Mouse (Mus musculus) C2C12 (cell line): ENCODE measurements at regions not wholly inside any gene's neighbourhood (a gene's known extent, or its start where the extent isn't known, plus 50 kb on each side); places are given as distances from the start of the nearest gene placed in this dataset.

Experiments
- H3K27me3 ChIP-seq: one replicate; pipeline ENCODE4 v1.6.1; 2011; ENCODE audit not compliant: control insufficient read depth, insufficient read depth, insufficient read length
- H3K36me3 ChIP-seq: one replicate; pipeline ENCODE4 v1.6.1; 2011; ENCODE audit not compliant: control insufficient read depth, insufficient read depth
- H3K4me3 ChIP-seq: one replicate; pipeline ENCODE4 v1.5.1; 2011; ENCODE audit warnings: mild to moderate bottlenecking, control low read depth; ENCODE audit not compliant: poor library complexity, insufficient read depth, severe bottlenecking
- H3K79me2 ChIP-seq: one replicate; pipeline ENCODE4 v1.6.1; 2011; ENCODE audit not compliant: control insufficient read depth, insufficient read depth
- H3K79me3 ChIP-seq: one replicate; pipeline ENCODE4 v1.6.1; 2011; ENCODE audit warnings: low read depth, control low read depth
- H3ac ChIP-seq: one replicate; pipeline ENCODE3; 2011; ENCODE audit warnings: low read depth; ENCODE audit not compliant: control insufficient read depth, insufficient read length
- CEBPB ChIP-seq: IDR thresholded peaks from one replicate; pipeline ENCODE4 v1.6.1; 2011; ENCODE audit warnings: low read depth, mild to moderate bottlenecking, control low read depth, moderate library complexity
- CTCF ChIP-seq: IDR thresholded peaks from one replicate; pipeline ENCODE4 v1.5.1; 2011; ENCODE audit not compliant: control insufficient read depth, insufficient read depth, insufficient read length
- FOSL1 ChIP-seq: IDR thresholded peaks from one replicate; pipeline ENCODE4 v1.8.0; 2011; ENCODE audit warnings: mild to moderate bottlenecking, low read length; ENCODE audit not compliant: poor library complexity, insufficient read depth, severe bottlenecking
- MAX ChIP-seq: IDR thresholded peaks from one replicate; pipeline ENCODE4 v1.6.1; 2011; ENCODE audit warnings: mild to moderate bottlenecking, control low read depth
- MYOD1 ChIP-seq: IDR thresholded peaks from one replicate; pipeline ENCODE4 v1.6.1; 2011; ENCODE audit warnings: low read depth; ENCODE audit not compliant: control insufficient read depth, insufficient read length
- MYOG ChIP-seq: IDR thresholded peaks from one replicate; pipeline ENCODE4 v1.6.1; 2011; ENCODE audit not compliant: control insufficient read depth, insufficient read length; ENCODE audit errors: extremely low read depth
- USF1 ChIP-seq: IDR thresholded peaks from one replicate; pipeline ENCODE4 v1.6.1; 2011; ENCODE audit warnings: low read depth, mild to moderate bottlenecking, control low read depth, moderate library complexity

DNA sequence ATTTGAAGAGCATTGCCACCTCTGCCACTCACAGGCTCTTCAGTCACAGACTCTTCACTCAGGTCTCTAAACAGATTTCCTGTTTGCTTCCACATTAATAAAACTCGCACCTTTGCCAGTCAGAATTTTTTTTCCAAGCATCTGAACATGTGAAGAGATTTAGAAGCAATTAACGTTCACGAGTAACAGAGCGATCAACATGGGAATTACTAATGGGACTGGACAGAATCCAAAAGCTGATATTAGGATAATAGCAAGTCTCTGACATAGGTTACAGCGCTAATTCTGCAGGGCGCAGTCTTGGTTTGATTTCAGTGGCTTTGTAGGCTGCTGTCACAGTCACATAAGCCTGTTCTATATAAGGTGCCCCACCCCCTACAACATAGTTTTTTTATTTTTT lies 275.6 kb downstream of the Dhx15 start:
- H3K36me3 ChIP-seq = no peaks in the 10 kb centered on the region
- no peak overlapping the region for H3K4me3 ChIP-seq
- no peak for TF ChIP-seq MYOG
- TF ChIP-seq CEBPB = no peak
- no peak for TF ChIP-seq USF1
- TF ChIP-seq MAX = no peak
- TF ChIP-seq CTCF = no peak
- TF ChIP-seq FOSL1 = no peak
- no peaks in the 10 kb centered on the region for H3K79me3 ChIP-seq
- H3K79me2 ChIP-seq = no peaks in the 10 kb centered on the region
- no peak overlapping the region for H3ac ChIP-seq
- H3K27me3 ChIP-seq = no peaks in the 10 kb centered on the region

- Histone ChIP-seq H3K36me3 (no peaks in the 10 kb centered on the region), H3ac (no peak overlapping the region), H3K79me3 (no peaks in the 10 kb centered on the region), H3K4me3 (no peak overlapping the region), H3K79me2 (no peaks in the 10 kb centered on the region), H3K27me3 (no peaks in the 10 kb centered on the region)
- TF ChIP-seq CTCF = no peak
- TF ChIP-seq MAX = no peak
- TF ChIP-seq MYOG = no peak
- no peak for TF ChIP-seq MYOD1
- no peak for TF ChIP-seq USF1
- TF ChIP-seq CEBPB = no peak
- TF ChIP-seq FOSL1 = no peak
Measured at GRCm38 (mm10) chr5:51908861-51909260, 281.5 kb downstream of the Dhx15 start.

DNA sequence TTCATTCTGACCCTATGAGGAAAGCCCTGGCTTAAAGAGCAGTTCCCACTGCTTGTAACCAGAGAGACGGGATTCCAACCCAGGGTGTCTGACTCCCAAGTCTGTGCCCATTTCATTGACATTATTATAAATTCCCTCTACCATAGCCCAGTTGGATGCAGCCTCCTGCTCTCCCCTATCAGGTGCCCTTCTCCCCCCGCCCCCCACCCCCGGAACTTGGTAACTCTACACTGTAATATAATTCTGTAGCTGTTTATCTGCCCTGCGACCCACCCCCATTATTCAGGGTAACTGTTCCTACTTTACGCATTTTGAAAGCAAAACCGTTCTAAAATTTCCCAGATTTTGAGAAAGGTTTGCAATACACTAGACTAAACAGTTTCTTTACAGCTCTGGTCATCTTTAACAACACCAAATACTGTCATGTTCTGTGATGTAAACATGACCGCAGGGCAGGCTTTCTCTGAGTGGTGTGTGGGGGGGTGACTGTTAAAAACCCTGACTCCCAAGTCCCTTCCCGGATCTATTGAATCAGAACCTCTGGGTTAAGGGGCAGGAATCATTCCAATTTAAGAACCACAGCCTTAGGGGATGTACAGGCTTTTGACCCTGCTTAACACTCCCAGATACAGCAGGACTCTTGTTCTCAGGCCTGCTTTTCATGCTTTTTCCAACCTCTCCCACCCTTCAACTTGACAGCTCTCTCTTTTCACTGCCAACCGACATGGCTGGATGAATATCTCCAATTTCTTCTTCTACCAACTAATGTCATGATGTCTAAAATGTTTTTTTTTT lies 283.8 kb downstream of the Dhx15 start:
- TF ChIP-seq MAX (no peak), FOSL1 (no peak), MYOD1 (no peak), CEBPB (no peak), MYOG (no peak), USF1 (no peak), CTCF (no peak)
- no peaks in the 10 kb centered on the region for H3K79me3 ChIP-seq
- no peaks in the 10 kb centered on the region for H3K27me3 ChIP-seq
- no peak overlapping the region for H3ac ChIP-seq
- H3K79me2 ChIP-seq = no peaks in the 10 kb centered on the region
- no peaks in the 10 kb centered on the region for H3K36me3 ChIP-seq
- no peak overlapping the region for H3K4me3 ChIP-seq

DNA sequence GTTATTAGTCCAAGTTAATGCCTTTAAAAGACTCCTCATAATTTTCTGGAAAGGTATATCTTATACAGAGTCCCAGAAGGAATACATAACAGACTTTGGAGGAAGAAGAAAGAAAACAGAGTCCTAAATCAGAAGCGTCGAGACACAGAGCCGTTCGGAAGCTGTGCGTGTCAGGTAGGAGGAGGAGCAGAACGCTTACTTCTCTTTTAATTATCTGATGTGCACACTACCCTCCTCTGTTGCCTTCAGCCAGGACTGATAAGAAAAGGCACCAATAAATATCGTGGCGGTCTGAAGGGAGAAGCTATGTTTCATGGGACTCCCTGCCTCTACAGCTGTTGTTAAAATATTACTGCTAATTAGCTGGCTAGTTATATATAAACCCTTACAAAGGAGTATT lies 296.2 kb downstream of the Dhx15 start:
- H3K79me2 ChIP-seq = no peaks in the 10 kb centered on the region
- H3K79me3 ChIP-seq = no peaks in the 10 kb centered on the region
- no peak overlapping the region for H3K4me3 ChIP-seq
- H3K36me3 ChIP-seq = no peaks in the 10 kb centered on the region
- H3K27me3 ChIP-seq = no peaks in the 10 kb centered on the region
- no peak overlapping the region for H3ac ChIP-seq
- TF ChIP-seq MYOD1 (no peak), MYOG (no peak), MAX (no peak), USF1 (no peak), CEBPB (no peak), CTCF (no peak), FOSL1 (no peak)

GRCm38 (mm10) chr5:51891341-51891740 lies 299.0 kb downstream of the Dhx15 start:
- no peak for TF ChIP-seq FOSL1
- no peak for TF ChIP-seq MYOG
- no peak for TF ChIP-seq CTCF
- no peak for TF ChIP-seq MYOD1
- no peak for TF ChIP-seq CEBPB
- Histone ChIP-seq H3K36me3 (no peaks in the 10 kb centered on the region), H3K79me3 (no peaks in the 10 kb centered on the region)

GRCm38 (mm10) chr5:51888404-51888803 lies 301.9 kb downstream of the Dhx15 start:
- Histone ChIP-seq H3K79me3 (no peaks in the 10 kb centered on the region), H3K79me2 (no peaks in the 10 kb centered on the region)
- no peak for TF ChIP-seq USF1
- TF ChIP-seq CTCF = no peak
- TF ChIP-seq MAX = no peak
- TF ChIP-seq MYOD1 = no peak
- no peak for TF ChIP-seq MYOG
- TF ChIP-seq CEBPB = no peak
- no peak for TF ChIP-seq FOSL1

More at GRCm38 (mm10) chr5:51891341-51891740, 299.0 kb downstream of the Dhx15 start:
- H3K79me2 ChIP-seq = no peaks in the 10 kb centered on the region
- no peaks in the 10 kb centered on the region for H3K27me3 ChIP-seq
- no peak overlapping the region for H3ac ChIP-seq
- H3K4me3 ChIP-seq = no peak overlapping the region

More at GRCm38 (mm10) chr5:51888404-51888803, 301.9 kb downstream of the Dhx15 start:
- Histone ChIP-seq H3K27me3 (no peaks in the 10 kb centered on the region), H3K4me3 (no peak overlapping the region), H3ac (no peak overlapping the region), H3K36me3 (no peaks in the 10 kb centered on the region)
